Mouse (Mus musculus) E14TG2a.4 (cell line): ENCODE results near the gene Slc39a11.

Experiments used
- CTCF ChIP-seq: conservative IDR thresholded peaks from 2 replicates; pipeline ENCODE4 v1.5.1; 2014; ENCODE audit warnings: low read length
- NANOG ChIP-seq: IDR thresholded peaks from 2 replicates; pipeline ENCODE4 v1.6.1; 2014; ENCODE audit warnings: borderline replicate concordance, low read length, mixed read lengths
- POU5F1 ChIP-seq: IDR thresholded peaks from 2 replicates; pipeline ENCODE4 v1.6.1; 2014; ENCODE audit warnings: low read length, borderline replicate concordance

DNA sequence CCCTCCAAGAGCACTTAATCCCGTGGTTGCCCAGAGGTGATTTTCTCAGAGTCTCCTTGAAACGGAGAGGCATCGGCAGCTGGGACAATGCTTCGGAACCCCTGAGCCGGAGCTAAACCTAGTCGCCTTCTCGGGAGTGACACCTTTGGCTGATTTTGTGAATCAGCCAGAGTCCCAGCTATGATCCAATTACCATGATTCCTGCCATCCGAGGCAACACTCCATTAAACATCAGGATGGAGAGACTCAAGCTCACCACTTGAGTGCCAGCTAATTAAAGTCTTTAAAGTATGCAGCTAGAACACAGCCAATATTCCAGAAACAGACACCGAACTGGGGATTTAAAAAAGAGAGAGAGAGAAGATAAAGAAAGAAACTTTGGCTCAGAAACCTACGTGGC, 136.9 kb downstream of the Slc39a11 start:
- TF ChIP-seq CTCF (no peak), POU5F1 (no peak), NANOG (no peak)
